Mouse (Mus musculus): ENCODE results near the gene Gm9837.

The Gm9837 gene

DNA sequence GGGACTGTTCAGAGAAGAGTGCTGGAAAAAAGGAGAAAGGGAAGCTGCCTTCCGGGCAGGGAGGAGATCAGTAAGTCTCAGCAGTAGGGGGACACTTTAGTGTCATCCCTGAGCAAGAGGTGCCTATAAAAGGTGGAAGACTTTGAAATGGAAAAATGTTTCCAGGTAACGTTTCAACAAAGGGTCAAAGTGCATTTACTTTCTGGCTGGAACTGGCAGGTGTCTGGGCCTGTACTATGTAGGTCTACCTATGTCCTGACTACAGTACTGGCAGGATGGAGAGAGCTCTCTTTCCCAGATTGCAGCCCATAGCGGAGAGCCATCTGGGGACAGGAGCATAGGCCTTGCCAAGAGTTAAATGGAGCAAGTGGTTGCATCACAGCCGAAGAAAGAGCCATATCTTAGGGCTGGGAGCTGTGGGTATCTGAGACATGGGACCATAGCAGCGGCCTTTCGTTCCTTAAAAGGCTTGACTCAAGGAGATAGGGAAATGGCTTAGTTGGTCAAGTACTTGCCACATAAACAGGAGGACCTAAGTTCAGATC is 44.5 kb downstream of the Gm9837 start:
- no peak for DNase-seq (ENCODE audit: low spot score in 2 of 2)

DNA sequence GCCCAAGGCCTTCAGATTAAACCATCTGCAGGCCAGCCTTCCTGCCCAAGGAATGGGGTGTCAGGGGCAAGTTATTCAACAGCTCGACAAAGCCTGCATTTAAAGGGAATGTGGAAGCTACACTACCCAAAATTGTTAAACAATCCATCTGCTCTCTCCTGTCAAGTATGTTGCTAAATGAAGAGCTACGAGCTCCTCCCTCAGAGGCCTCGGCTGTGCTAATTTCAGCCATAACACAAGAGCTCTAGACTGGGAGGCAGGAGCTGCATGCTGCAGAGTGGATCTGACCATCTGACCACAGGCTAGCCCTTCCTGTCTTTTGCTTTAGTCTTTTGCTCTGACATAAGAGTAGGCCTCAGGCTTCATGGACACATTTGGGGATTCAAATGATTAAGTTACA is 45.0 kb downstream of the Gm9837 start:
- no peak for DNase-seq (ENCODE audit: low spot score in 2 of 2)

DNA sequence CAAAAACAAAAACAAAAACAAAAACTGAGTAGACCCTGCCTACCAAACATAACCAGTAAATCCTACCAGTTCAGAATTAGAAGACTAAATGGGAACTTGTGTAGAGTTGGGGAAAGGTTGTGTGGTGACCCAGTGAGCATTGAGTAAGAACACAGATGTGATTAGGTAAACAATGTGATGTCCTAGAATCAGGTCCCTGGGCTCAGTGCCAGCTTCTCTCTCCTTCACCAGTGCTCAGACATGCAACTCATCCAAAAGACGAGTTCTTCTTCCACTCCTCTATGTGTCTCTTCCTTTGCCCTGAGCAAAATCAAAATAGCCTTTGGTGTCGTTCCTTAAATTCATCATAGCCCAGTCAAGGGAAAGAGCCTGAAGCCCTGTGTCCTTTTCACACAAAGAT is 45.5 kb downstream of the Gm9837 start:
- no peak for DNase-seq (ENCODE audit: low spot score in 2 of 2)

DNA sequence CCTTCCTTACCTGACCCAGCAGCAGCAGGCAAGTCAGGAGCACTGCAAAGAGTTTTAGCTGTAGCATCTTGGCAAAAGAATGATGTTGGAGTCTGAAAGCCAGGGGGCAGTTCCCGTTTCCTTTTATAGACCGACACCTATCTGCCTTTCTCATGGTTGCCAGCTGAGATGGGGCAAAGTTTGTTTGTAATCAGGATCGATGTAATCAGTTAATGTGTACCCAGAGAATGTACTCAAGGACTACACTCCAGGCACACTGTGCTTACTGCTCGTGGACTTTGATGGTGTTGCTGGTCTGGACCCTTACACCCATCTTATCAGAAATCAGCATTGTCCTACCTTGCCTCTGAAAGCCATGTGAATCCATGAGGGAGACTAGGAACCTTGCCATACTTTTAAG is 47.2 kb downstream of the Gm9837 start, which contains the start of gene Leap2:
Leap2 (minus strand) TSS at position 135 of the 400 bp plus-strand sequence.
- DNase-seq (ENCODE audit: low spot score in 2 of 2): no peak

All from spleen, postnatal 4 days (tissue).